Mouse (Mus musculus) liver, adult (tissue): ENCODE measurements at regions not wholly inside any gene's neighbourhood (a gene's known extent, or its start where the extent isn't known, plus 50 kb on each side); places are given as distances from the start of the nearest gene placed in this dataset.

Source experiments
- GATA4 ChIP-seq: IDR thresholded peaks from 2 replicates; pipeline ENCODE4 v1.6.1; 2014; ENCODE audit warnings: mild to moderate bottlenecking, low read length; ENCODE audit not compliant: insufficient replicate concordance

DNA sequence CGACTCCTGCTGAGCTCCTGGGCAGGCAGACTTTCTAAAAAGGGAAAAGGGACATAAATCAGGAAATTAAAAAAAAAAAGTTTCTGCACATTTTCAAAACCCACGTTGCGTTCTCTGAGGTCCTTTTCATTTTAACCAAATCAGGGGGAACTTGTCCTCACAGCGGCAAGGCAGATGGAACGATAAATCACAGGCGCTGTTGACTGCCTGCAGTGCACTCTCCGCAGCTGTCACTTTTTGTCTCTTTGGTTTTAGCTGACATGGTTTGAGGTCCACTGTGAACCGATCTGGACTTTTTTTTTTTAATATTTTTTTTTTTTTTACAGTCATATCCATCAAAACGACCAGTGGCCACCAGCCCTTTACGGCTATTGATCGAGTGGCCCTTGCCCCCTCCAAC, 343.7 kb upstream of the Mki67 start:
- no peak for TF ChIP-seq GATA4

GRCm38 (mm10) chr7:136060339-136061073, 344.3 kb upstream of the Mki67 start:
- no peak for TF ChIP-seq GATA4

DNA sequence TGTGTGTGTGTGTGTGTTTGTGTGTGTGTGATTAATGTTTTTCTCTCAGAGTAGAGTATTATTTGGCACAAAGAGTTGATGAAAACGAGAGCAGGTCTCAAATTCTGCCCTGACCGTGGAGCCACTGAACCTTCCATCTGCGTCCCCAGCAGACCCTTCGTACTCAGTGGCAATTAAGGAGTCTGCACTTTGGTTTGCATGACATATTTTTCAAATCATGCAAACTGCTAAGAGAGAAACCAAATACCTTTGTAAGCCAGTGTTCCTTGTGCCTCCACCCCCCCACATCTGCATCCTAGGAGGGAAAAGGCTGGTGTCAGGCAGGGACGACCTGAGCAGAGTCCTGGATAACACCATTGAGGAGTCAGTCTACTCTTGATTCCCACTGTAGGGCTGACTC, 346.5 kb upstream of the Mki67 start:
- TF ChIP-seq GATA4, result no peak

GRCm38 (mm10) chr7:136065038-136065678, 349.0 kb upstream of the Mki67 start:
- TF ChIP-seq GATA4, result no peak

- TF ChIP-seq GATA4, result no peak
These were observed 349.5 kb upstream of the Mki67 start for GRCm38 (mm10) chr7:136065679-136066055.

DNA sequence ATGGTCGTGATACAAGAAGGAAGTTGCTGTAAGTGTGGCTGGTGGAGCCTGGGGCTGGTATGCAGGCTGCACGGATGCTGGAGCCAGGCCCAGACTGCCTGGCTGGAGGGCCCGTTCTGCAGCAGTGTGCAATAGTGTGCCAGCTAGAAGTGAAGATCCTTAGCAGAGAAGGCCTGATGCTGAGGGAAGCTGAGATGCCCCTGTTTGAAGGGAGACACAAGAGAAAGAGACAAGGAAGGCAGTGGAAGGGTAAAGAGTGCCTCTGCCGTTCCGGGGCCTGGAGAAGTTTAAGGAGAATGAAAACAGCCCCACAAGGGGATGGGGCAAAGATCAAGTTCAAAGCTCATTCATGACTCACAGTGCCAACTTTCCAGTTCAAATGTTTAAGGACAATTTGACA, 354.7 kb upstream of the Mki67 start:
- no peak for TF ChIP-seq GATA4

GRCm38 (mm10) chr7:136071331-136071730, 355.2 kb upstream of the Mki67 start:
- no peak for TF ChIP-seq GATA4

- TF ChIP-seq GATA4, result no peak
These were observed 357.2 kb upstream of the Mki67 start for GRCm38 (mm10) chr7:136073265-136073799.

GRCm38 (mm10) chr7:136074043-136074442, 357.9 kb upstream of the Mki67 start:
- no peak for TF ChIP-seq GATA4

DNA sequence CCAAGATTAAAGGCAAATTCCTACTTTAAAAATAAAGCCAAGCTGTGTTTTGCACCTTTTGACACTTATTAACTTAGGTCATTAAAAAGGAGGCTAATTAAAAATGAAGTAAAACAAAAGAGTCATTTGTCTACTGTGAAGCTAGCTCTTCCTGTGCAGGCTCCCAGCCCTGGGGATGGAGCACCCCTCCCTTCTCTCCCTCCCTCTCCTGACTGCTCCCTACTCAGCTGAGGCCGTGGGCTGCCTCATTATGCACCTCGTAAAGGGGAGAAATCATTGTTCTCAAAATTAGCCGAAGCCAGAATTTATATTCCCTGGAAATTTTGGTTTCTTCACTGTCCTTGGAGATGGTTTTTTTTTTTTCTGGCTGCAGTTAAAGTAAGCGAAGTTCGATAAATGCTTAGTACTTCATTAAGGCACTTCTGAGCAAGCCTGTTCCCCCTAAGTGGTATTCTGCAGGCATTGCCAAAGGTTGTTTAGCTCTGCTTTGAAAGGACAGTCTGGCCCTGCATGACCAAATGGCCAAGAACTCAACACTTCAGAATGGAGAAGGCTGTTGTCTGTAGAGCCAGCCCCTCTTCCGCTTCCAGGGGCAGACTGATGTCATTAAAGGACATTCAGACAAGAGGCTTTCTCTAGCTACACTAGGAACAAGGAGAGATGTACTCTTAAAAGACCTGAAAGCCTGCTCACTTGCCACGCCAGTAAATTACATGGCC, 365.5 kb upstream of the Mki67 start:
- no peak for TF ChIP-seq GATA4

DNA sequence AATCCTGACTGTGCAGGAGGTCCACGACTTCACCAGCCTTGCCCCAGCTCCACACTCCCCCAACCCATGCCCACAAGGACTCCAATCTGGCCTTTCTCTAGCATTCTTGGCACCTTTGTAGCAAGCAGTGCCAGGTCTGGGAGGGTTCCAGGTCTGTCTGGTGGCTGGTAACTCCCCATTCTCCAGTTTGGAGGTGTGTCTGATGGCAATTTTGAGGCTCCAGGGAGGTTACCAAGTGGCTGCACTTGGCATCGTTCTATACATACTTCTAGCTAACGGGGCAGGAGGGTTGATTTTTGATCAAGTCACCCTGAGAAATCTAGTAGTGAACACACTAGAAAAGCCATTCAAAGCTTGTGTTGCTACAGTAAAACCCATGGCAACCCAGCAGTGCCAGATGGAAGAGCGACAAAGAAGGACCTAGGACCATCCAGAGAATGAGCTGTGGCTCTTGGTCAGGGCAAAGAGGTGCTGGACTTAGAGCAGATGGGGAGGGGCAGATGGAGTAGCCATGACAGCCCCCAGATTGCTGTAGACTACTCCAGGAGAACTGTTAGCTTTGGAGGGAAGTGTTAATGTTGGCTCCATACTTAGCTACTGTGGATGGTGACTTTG, 366.2 kb upstream of the Mki67 start:
- TF ChIP-seq GATA4, result no peak

DNA sequence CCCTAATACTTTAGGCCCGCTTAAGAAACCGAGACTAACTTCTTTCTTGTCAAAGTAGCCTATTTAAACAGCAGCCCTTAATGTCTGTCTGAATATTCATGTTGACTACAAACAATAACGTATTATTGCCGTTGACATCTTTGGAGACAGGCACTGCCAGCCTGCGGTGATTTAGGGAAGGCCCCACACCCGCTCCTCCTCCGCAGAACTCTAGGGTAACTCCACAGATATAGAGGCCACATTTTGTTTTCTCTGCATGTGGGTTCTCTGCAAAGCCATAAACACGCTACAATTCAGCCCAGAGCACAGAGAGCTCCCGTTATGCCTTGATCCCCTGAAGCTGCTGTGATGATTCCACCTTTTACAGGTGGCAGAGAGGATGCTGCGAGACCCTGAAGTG, 366.8 kb upstream of the Mki67 start:
- no peak for TF ChIP-seq GATA4

- no peak for TF ChIP-seq GATA4
These were observed 367.6 kb upstream of the Mki67 start for GRCm38 (mm10) chr7:136083571-136084342.

GRCm38 (mm10) chr7:136088785-136089184, 372.6 kb upstream of the Mki67 start:
- TF ChIP-seq GATA4, result no peak
